Mouse (Mus musculus): ENCODE data around the gene Srrm4. TPM values are rescaled to one million over a fixed set of nuclear protein-coding genes. Genes with fewer than 3 reads are reported as not detected.

The Srrm4 gene
- total RNA-seq (2014; fragmentation: Nextera tagmentation) = not detected in 2 replicates
- not detected in 2 replicates for total RNA-seq (2017)

DNA sequence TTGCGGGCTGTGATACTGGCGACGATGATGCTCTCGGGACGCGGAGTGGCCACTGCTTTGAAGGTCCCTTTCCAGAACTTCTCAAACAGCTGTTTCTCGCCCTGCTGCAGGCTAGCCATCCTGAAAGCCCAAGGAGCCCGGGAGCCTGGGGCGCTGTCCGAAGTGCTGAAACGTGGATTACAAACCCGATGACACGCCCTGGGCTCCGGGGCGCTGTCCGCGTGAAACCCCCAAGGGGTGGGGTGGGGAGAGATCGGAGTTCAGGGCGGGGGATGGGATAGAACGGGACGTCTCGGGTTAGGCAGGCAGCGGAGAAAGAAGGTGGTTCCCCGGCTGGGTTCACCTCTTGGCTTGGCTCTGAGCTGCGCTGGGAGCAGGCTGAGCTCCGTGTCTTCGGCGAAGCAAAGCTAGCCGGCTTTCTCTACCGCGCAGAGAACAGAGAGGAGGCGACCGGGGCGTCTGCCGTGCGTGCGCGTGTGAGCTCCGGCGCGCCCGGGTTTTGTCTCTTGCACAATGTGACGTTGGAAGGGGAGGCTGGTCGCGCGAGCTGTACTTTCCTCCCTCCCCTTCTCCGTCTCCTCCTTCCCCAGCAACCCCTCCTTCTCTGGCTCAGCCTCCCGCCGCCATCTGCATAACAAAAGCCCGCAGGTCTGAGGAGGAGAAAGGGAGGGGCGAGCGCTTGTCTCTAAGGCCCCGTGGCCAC, at the start of gene Srrm4:
Srrm4 (minus strand) TSS at position 472 of the 703 bp plus-strand sequence.
- ATAC-seq (replicated peaks; ENCODE audit: poor library complexity, severe bottlenecking) = peak; percentile 50

DNA sequence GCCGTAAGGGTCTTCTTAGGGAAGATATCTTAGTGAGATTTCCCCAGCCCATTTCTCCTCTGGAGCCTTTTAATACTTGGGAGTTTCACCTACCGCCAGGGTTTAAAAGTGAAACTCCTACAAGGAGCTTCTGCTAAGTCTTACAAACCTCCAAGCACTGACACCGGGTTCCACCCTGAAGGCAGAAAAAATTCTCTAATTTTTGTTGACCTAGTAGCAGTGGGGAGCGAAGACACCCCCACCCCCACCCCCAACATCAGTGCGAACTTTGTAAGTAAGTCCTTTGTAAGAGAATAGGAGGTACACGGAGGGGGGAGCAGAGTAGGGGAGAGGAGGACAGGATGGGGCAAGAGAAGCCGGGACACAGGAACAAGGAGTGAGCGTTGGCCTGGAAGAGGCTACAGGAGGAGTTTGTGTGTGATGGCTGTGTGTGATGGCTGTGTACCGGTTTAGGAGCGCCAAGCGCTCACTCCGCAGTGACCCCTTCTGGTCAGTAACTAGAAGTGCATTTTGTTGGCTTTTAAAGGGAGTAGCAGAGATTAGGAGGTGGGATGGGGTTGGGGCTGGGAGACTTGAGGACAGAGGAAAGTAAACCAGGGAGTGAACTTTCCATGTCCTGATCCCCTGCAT, 1.3 kb upstream of the Srrm4 start:
- ATAC-seq (replicated peaks; ENCODE audit: poor library complexity, severe bottlenecking) = peak; percentile 58; the same call in 1 of the 2 replicates

DNA sequence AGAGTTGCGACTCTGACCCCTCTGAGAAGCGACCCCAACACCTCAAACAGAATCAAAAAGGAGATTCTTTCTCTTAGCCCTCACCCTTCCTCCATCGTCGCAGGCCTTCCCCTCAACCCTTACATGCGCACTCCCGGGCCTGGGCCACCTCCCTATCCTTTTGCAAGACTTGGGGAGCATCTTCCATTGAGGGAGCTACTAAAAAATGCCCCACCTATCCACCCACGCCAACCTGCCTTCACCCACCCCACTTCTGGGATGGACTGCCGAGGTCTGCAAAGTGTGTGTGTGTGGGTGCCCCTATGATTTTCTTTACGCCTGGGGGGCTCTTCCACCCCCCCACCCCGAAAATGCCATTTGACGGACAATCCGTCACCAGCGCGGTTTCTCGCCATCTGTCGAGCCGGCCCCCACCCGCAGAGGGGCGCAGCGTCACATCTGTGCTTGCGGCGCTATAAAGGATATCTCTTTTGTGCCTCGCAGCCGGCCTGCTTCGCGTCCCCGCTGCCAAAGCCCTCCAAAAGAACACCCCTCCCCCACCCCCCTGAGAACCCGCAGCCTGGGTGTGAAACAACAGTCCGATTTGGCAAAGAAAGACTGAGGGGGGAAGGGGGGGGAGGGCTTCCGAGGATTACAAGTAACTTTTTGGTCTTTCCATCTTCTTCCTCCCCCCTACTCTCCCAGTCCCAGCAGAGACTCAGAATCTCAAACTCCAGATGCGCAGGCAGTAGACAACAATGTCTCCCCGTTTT, 608 bp upstream of the Srrm4 start:
- no peak for ATAC-seq (replicated peaks; ENCODE audit: poor library complexity, severe bottlenecking)

DNA sequence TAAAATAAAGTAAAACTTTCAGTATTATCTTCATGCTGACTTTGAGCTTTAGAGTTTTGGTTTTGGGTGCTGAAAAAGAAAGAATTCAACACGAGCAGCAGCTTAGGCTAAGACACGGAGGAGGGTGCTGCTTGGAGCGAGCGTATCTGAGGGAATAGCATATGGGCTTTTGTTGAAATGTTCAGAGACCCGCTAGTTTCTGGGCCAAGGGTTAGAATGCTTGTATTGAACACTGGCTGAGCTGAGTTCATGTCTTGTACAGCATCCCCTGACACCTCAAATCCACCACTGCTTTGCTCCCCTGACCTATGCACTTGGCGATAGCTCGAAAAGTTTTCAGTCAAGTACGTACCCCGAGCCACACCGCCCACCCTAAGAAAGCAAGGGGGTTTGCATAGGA, 919 bp downstream of the Srrm4 start:
- ATAC-seq (replicated peaks; ENCODE audit: poor library complexity, severe bottlenecking) = no peak

DNA sequence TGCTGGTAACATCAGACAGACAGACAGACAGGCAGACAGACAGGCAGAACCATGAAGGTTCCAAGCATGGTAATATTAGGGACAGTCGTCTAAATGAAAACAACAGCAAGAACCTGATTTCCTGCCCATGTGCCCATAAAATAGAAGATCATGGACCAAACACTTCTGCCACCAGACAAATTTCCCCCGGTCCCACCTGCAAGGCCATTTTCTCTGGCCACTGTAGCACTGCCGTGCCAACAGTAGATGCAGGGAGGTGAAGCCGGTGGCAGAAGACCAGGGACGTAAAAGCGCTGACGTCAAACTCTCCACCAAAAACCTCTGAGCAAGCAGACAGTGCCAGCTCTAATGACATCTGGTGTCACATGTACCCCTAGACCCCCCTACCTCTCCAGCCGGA, 2.0 kb downstream of the Srrm4 start:
- ATAC-seq (replicated peaks; ENCODE audit: poor library complexity, severe bottlenecking) = no peak

DNA sequence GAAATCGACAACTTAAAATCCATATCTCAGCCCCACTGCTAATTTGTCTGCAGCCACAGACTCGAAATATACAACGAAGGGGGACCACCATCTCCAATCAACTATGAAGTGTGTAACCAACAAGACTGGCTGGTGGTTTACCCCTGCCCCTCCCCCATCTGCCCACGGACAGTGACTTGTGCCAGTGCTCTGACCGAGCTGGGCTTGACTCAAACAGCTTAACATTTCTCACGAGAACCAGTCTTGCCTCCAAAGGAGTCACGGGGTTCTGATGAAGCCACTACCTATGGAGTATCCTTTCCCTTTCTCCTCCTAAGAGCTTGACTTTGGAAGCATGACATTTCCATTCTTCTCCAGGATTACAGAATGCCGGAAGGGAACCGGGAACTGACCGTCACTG, 2.8 kb downstream of the Srrm4 start:
- no peak for ATAC-seq (replicated peaks; ENCODE audit: poor library complexity, severe bottlenecking)

DNA sequence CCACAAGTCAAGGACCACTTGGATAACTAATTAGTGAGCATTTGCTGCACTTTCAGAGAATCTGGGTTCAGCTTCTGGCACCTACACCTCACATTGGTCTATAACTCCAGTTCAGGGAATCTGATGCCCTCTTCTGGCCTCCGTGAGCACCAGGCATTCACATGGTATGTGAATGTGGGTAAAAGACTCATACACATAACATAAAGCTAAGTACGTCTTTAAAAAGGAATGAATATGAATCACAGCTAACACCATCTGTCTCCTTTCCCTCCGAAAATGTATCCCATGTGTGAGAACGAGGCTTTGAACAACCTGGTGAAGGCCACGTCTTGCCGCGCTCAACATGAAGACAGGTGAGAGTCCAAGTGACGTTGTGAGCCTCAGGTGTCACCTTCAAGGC, 12.1 kb downstream of the Srrm4 start:
- ATAC-seq (replicated peaks; ENCODE audit: poor library complexity, severe bottlenecking) = no peak

DNA sequence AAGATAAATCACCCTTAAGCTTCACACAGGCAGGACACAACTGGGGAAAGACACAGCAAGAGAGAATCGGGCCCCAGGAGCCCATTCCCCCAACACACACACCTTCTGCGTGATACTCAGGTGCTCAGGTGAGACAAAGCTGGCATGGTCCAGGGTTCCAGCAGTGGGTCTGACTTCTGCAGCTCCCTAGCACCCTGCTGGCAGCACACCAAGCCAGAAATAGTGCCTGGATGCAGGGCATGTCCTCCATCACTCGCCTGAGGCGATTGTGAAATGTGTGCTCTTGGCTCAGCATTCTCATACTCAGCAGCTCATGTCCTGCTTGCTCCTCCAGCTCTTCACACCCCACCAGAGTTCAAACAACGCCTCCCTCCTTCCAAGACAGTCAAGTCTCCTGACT, 14.5 kb downstream of the Srrm4 start:
- no peak for ATAC-seq (replicated peaks; ENCODE audit: poor library complexity, severe bottlenecking)

DNA sequence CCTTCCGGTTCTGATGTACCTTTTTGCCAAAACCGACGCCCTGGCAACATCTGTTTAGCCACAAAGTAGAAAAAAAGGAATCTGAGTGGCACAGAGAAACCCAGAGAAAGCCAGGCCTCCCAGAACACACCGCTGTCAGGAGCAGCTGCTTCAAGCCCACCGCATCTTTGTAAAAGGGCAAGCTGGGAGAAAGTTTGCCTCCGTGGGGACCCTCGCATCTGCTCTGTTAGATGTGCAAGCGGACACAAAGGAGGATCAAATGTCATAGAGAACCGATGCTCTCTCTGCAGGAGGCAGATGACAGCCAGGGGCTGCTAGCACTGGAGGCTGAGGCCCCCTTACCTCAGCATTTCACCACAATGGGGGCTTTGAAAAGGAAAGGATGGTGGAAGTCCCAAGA, 18.3 kb downstream of the Srrm4 start:
- ATAC-seq (replicated peaks; ENCODE audit: poor library complexity, severe bottlenecking) = no peak

DNA sequence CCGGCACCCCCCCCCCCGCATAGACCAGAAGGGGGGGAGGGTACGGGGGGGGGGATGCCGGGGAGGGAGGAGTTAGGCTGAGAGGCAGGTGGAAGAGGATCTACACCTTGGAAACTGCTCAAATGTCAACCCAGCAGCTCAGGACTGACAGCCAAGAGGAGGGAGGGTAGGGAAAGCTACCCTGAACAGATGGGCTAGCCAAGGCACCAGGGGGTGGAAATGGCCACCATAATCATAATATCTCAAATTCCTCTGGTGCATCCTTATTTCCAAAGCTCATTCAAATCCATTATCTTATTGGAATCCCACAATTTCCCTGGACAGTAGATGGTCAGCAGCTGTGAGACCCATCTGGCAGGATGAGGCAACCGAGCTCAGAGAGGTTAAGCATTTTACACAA, 19.7 kb downstream of the Srrm4 start:
- ATAC-seq (replicated peaks; ENCODE audit: poor library complexity, severe bottlenecking) = no peak

DNA sequence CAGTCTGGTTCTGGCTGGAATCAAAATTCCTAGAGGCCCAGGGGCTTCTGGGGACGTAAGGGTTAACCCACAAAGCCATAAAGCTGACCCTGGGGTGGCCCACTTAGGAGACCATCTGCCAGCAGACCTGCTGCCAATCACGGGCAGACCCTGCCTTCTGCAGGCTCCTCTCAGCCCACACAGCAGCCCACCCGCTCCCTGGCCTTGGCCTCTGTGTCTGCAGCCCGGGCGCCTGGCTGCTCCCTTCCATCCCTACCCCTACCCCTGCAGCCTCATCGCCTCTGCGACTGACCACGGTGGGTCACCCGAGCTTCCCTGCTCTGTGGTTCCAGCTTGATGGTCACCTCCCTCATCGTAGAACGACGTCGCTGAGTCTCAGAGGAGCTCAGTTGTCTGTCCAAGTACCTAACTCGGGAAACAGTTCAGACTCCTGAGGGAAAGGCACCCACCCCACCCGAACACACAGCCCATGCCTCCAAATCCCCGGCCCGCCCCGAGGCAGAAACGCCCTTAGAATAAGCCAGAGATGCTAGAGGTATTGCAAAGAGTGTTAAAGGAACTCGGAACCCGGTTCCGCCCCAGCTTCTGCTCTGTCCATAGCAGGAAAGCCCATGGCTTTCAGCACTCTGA, 20.3 kb downstream of the Srrm4 start:
- ATAC-seq (replicated peaks; ENCODE audit: poor library complexity, severe bottlenecking) = no peak

DNA sequence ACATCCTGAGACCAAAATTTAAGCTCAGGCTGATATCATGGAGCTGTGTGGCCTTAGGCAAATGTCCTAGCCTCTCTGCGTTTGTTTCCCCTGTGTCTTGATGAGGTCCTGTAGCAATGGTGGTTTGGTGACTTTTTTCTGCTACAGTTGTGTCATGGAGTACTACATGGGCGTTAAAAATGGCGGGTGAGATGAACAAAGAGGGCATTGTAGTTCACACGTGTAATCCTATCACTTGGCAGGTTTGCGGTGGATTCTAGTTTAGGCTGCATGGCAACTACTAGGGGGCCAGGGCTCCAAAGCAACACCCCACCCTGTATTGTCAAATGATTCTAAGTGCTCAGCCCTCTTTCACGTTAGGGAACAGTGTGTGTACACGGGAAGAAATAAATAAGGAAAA, 21.1 kb downstream of the Srrm4 start:
- ATAC-seq (replicated peaks; ENCODE audit: poor library complexity, severe bottlenecking) = no peak

DNA sequence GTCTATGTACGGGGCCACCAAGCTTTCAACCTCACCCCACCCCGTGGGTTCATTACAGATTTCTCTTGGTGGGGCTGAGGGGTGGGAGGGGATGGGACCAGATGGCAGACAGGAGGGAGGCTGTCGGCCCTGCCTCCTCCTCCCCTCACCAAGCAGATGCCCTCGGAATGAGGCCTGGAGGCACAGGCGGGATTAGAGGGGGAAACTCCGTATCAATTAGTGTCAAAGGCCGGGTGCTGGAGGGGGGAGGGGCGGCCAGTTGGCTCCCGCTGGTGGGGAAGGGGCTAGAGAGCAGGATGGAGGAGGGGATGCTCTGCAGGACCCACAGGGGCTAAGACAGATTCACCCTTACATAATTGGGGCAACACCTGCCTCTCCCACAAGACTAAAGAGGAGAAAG, 22.0 kb downstream of the Srrm4 start:
- ATAC-seq (replicated peaks; ENCODE audit: poor library complexity, severe bottlenecking) = no peak

DNA sequence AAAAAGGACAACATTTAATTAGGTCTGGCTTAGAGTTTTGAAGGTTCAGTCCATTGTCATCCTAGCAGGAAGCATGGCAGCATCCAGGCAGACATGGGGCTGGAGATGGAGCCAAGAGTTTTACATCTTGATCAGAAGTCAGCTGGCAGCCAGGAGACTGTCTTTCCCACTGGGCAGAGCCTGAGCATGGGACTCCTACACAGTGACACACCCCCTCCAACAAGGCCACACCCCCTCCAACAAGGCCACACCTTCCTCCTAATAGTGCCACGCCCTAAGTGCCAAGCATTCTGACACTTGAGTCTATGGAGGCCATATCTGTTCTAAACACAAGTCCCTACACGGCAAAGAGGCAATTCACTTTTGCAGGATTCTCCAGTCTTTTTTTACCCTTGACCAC, 23.6 kb downstream of the Srrm4 start:
- no peak for ATAC-seq (replicated peaks; ENCODE audit: poor library complexity, severe bottlenecking)

DNA sequence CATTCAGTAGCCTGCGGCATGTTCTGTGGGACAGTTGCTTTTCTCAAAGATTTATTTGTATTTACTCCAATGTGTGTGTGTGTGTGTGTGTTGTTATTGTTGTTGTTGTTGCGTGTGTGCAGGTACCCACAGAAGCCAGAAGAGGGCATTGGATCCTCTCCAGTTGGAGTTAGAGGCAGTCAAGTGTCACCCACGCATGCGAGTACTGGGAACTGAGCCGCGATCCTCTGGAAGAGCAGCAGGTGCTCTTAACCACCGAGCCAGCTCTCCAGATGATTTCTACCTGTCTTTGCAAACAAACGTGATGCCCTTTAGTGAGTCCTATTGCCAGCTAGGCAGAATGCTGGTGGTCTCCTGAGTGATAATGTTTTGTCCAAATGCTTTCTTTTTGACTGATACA, 24.3 kb downstream of the Srrm4 start:
- ATAC-seq (replicated peaks; ENCODE audit: poor library complexity, severe bottlenecking) = no peak

DNA sequence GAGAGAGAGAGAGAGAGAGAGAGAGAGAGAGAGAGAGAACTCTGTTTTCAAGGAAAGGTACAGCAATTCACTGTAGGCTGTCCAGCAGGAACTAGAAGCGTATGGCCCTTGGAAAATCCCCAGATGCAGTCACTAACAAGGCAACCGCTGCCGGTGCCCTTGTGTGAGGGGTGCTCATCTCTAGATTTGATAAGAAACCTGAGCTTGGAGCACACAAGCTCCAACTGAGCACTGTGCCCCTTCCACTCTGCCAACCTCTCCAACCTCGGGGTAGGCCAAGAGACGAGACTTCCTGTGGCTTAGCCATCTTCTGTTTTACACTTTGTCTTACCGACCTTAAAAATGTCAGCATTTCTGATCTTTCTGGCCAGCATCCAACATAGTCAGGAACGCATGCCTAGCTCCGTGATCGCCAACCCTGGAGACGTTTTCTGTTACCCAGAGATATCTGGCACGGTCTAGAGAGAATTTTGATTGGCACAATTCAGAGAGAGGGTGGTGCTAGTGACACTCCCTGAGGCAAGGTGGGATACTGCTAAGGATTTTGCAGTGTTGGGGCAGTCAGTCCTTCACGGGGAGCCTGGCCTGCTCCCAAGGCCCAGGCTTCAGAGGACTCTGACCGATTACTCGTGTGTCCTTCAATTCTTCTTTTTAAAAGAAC, 25.1 kb downstream of the Srrm4 start:
- no peak for ATAC-seq (replicated peaks; ENCODE audit: poor library complexity, severe bottlenecking)

DNA sequence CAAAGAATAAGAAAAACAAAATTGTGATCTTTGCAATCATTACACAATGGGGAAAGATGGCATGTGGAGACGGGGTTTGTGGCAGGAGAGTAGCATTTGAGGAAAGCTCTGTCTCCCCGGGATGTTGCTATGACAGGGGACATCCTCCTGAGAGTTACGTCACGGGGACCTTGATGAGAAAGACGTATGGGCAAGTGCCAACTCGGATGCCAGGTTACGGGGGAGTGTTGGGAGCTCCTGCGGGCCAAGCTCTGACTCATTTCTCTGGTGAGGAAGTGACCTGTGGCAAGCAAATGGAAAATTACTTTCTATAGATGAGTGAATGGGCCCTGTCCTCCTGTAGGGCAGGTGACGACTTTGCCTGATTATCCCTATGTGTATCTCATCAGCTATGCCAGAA, 26.0 kb downstream of the Srrm4 start:
- ATAC-seq (replicated peaks; ENCODE audit: poor library complexity, severe bottlenecking) = no peak

DNA sequence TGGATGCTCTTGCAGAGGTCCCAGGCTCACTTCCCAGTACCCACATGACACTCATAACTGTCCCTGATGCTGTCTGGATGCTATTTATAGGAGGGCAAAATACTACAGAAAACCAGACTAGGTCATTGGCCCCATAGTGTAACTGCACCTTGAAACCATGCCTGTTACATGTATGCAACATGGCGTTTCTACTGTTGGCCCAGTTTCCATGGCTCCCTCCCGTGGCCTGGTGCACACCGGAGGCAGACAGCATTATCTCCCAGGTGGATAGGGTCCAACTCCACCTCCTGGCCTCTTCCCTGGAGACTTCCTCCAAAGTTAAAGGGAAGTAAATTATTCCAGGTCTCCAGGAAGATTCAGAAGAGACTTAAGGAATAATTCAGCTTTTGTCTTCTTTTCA, 27.2 kb downstream of the Srrm4 start:
- no peak for ATAC-seq (replicated peaks; ENCODE audit: poor library complexity, severe bottlenecking)

DNA sequence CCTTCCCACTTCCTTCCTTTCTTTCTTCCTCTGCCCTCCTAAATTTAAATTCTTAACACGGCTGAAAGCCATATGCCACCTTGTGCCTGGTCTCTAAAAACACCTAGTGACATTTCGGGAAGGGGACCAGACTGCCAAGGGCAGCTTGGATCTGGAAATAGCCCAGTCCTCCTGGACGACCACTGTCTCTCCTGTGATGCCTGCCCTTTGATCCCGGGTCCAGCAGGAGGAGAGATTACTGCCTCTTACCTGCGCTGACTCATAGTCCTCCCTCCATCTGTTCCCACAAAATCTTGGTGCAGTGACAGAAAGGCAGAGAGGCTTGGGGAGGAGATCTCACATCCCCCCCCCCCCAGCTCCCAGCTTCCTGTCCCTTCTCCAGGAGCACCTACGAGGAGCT, 27.9 kb downstream of the Srrm4 start:
- ATAC-seq (replicated peaks; ENCODE audit: poor library complexity, severe bottlenecking) = no peak

DNA sequence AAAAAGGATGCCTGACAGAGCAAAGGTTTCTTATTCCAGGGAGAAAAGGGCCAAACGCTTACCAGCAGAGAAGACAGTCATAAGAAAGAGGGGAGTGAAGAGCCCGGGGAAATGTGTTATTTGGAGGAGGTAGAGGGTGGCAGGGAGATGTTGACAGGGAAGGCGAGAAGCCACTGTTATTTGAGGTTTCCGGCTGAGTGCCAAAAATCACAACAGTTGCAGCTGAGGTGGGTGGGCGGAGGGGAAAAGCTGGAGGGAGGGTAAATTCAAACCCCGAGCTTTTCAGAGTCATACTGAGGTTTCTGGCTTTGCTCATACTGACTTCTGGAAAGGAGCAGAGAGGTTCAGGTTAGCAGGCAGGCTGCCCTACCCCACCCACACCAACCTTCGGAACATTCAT, 32.5 kb downstream of the Srrm4 start:
- ATAC-seq (replicated peaks; ENCODE audit: poor library complexity, severe bottlenecking) = no peak

DNA sequence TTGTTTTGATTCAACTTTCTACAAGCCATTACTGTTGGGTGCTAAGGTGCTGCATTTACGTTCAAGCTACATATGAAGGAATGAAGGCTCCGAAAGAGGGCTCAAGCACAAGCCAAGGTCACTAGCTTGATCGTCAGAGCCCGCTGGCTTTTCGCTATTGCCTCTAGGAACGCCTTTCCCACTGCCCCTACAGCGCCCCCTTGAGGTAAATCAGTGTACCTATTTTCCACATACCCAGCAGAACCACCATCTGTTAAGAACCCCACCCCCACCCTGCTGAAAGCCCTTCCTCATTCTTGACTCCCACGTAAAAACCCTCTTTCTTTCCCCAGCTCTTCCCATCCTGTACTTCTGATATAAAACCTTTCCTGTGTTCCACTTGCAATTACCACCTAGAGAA, 35.0 kb downstream of the Srrm4 start:
- ATAC-seq (replicated peaks; ENCODE audit: poor library complexity, severe bottlenecking) = no peak
